Mouse (Mus musculus) lung, postnatal 10 days (tissue): ENCODE measurements around the gene Slain1.
A peak's percentile ranks its signal among the peaks of the same experiment; 100 is the strongest.
"Not testable (repeated sequence)": the region's sequence is repeated elsewhere in the genome, so short reads cannot be mapped to it uniquely, and the experiment has no call there.

Experiments used
- DNase-seq: peaks from one replicate; pipeline ENCODE4 v3.0.0; 2021

Slain1 gene

GRCm38 (mm10) chr14:103728506-103728905 is 78.5 kb downstream of the Slain1 start:
- DNase-seq = no peak

DNA sequence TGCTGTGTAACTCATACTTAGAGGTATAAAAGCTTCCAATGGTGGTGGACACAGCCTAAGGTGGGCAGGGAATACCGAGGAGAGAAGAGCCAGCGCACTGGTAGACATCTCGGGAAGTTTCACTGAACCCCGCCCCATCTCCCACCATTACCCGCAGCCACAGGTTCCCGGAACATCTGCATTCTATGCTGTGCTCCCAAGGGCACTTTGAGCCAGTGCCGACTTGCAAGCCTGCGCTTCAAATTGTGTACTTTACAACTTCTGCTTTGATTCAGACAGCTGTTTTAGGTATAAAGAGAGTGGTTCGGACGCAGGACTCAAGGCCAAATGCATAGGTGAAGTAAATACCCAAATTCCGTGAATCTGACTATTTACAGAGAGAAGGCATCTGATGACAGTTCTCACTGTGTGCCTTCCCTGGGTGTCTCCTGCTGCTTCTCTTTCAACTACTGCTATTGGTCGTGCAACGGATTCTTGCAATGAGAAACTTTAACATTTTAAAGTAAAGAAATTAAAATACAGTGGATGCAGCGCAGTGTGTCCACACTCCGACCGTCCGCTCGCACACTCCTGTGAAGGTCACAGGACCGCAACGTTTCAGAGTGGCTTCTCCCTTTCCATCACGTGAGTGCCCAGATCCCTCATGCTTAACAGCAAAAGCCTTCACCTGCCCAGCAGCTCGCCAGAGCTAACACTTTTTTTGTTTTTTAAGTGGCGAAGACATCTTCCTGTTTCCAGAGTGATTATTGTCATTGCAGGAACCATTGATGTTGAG is 79.1 kb downstream of the Slain1 start:
- DNase-seq = no peak

DNA sequence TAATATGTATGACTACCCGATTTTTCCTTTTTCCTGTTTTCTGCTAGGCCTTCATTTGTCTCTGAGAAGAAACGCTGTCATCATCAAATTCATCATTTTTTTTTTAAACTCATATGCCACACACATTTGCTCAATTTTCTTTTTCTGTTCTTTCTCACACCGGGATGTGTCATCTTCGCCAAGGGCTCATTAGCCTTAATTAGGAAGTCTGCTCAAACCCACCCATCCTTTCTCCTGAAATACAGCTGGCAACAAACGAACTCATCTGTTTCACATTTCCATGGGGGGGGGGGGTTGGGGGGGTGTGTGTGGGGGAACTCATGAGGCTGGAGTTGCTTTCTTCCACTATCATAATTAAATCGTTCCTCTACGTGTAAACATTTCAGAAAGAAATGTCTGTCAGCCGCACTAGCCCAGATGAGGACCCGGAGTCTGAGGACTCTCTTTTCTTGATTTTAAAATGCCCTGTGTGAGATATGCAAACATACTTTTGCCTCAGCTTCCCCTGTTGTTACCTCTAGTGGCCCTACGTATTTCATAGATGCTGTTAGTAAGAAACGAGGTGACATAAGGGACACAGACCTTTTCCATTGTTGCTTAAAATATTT is 79.8 kb downstream of the Slain1 start:
- no peak for DNase-seq

DNA sequence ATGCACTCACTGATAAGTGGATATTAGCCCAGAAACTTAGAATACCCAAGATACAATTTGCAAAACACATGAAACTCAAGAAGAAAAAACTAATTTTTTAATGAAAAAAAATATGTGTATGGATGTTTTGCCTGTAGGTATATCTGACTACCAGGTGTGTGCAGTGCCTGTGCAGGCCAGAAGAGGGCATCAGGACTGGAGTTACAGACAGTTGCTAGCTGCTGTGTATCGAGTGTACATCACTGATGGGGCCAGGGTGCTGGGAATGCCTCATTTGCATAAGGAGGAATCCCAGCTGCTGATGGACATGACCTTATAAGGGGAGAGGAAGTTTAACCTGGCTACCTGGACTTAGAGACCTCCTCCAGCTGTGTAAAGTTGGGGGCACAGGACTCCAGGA is 82.6 kb downstream of the Slain1 start:
- peak; percentile 11 for DNase-seq

GRCm38 (mm10) chr14:103741216-103741615 is 91.2 kb downstream of the Slain1 start:
- DNase-seq = no peak

GRCm38 (mm10) chr14:103742150-103742549 is 92.1 kb downstream of the Slain1 start:
- DNase-seq = peak; percentile 17

DNA sequence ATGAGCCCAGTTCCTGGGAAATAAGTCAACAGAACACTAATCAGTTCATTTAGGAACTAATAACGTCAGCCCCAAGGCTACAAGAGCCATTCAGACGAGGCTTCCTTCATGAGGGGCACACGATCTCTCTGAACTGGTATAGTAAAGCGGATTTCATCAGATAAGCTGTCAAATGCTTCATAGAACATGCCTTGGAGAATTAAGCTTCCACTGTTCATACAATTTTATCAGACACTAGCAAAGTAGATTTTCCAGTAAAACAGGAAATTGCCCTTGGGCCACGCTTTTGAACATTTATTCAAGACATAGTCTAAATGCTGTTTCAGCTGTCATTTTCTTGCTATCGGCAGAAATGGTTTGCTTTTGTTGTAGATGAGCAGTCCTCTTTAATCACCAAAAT is 97.3 kb downstream of the Slain1 start:
- no peak for DNase-seq

DNA sequence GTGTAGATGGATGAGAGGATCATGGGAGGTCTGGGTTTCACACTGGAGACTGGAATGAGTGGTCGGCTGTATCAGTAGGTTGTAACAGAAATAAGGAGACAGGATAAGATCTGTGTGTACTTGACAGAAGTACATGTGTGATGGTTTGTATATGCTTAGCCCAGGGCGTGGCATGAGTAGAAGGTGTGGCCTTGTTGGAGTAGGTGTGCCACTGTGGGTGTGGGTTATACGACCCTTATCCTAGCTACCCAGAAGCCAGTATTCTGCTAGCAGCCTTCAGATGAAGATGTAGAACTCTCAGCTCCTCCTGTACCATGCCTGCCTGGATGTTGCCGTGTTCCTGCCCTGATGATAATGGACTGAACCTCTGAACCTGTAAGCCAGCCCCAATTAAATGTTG is 100.6 kb downstream of the Slain1 start:
- not testable (repeated sequence) for DNase-seq

DNA sequence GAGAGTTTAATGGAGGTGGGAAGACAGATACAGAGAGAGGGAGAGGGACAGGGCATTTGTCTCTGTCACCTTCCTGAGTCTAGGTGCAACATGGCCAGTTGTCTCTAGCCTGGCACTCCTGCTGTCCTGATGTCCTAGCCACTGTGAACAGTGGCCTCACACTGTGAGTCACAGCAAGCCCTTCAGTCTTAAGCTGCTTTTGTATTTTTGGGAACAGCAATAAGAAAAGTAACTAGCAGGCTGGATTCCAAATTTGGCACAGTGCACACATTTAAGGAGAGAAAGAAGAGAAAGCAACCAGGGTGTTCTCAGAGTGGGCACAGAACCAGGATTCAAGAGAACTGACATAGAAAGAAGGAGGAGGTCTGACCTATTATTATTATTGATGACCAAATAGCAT is 101.4 kb downstream of the Slain1 start:
- no peak for DNase-seq

- DNase-seq = no peak
Observed at GRCm38 (mm10) chr14:103752773-103753172, 102.7 kb downstream of the Slain1 start.

DNA sequence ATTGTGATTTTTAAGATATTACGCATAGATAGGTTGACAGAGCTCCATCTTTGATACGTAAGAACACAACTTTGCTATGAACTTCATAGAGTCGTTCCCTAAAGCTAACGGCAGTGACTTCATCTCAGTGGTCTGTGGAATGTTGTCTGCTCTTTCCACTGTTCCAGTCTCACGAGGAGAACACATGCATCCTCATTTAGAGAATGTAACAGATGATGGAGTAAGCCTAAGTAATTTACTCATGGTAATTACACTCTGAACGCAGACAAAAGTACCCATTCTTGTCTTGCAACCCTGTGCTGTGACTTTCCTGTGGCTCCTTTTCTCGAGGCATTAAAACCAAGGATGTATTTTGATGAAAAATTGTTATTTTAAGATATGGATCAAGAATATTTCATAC is 104.0 kb downstream of the Slain1 start:
- no peak for DNase-seq

GRCm38 (mm10) chr14:103754465-103754864 is 104.4 kb downstream of the Slain1 start:
- DNase-seq = no peak
